Mouse (Mus musculus): Measurements from ENCODE around the gene Ipo9. TPM values are rescaled to one million over a fixed set of nuclear protein-coding genes. Genes with fewer than 3 reads are reported as not detected.

The Ipo9 gene
- polyA plus RNA-seq, 1 experiment from 2014 or later = 123 TPM

Small RNAs within 50 kb of the gene (microRNA-seq; reads per million reads assigned to microRNA genes)
- not detected for gene Mir1231

Other genes with a start within 250 kb of the Ipo9 start
- gene Elf3, start 171.9 kb downstream of the Ipo9 start, polyA plus RNA-seq (2015; fragmentation: Nextera tagmentation; extraction: Ambion mirVana) = 23.4 and 24.8 TPM in 2 replicates
- 102 TPM in 2 replicates for gene Rnpep, start 146.4 kb downstream of the Ipo9 start, polyA plus RNA-seq (2015; fragmentation: Nextera tagmentation; extraction: Ambion mirVana)
- 186 and 192 TPM in 2 replicates for gene Timm17a, start 116.7 kb downstream of the Ipo9 start, polyA plus RNA-seq (2015; fragmentation: Nextera tagmentation; extraction: Ambion mirVana)
- gene Lmod1, start 105.7 kb downstream of the Ipo9 start, polyA plus RNA-seq (2015; fragmentation: Nextera tagmentation; extraction: Ambion mirVana) = 4.5 and 4.7 TPM in 2 replicates
- 35.2 and 39.1 TPM in 2 replicates for gene Shisa4, start 55.3 kb downstream of the Ipo9 start, polyA plus RNA-seq (2015; fragmentation: Nextera tagmentation; extraction: Ambion mirVana)
- gene Nav1, start 176.8 kb upstream of the Ipo9 start, polyA plus RNA-seq (2015; fragmentation: Nextera tagmentation; extraction: Ambion mirVana) = 10.7 and 11.6 TPM in 2 replicates